Mouse (Mus musculus) layer of hippocampus, adult 2 months (tissue): ENCODE results near the gene Diaph2. TPM values are rescaled to one million over a fixed set of nuclear protein-coding genes. Genes with fewer than 3 reads are reported as not detected.
A peak's percentile ranks its signal among the peaks of the same experiment; 100 is the strongest.
"Not testable (repeated sequence)": the region's sequence is repeated elsewhere in the genome, so short reads cannot be mapped to it uniquely, and the experiment has no call there.

Experiments used
- DNase-seq, 2 experiments: peaks; one replicate each; pipeline ENCODE4 v3.0.0; 2022; ENCODE audit warnings: low spot score in 2 of 2
- H3K27ac ChIP-seq: fragments of 200-600 bp; 2 replicates; pipeline ENCODE4 v1.8.1; 2022
- H3K4me3 ChIP-seq: fragments of 200-600 bp; 2 replicates; pipeline ENCODE4 v1.8.1; 2022; ENCODE audit warnings: mild to moderate bottlenecking
- CTCF ChIP-seq: fragments of 200-600 bp; conservative IDR thresholded peaks from 2 replicates; pipeline ENCODE4 v1.8.1; 2022; ENCODE audit warnings: antibody characterized with exemption, mild to moderate bottlenecking, moderate library complexity
- total RNA-seq, 2 experiments: library from RNA; stranded (reverse); gene quantifications; 2 replicates each; pipeline ENCODE4 v1.2.3; 2021

Gene Diaph2
- total RNA-seq, 2 experiments from 2014 or later, result 25.8 to 30.5 TPM

GRCm38 (mm10) chrX:130235167-130235566 lies 485.6 kb downstream of the Diaph2 start:
- DNase-seq, result no peak

GRCm38 (mm10) chrX:130246652-130247051 lies 497.1 kb downstream of the Diaph2 start:
- Histone ChIP-seq H3K27ac (peak overlapping the region; percentile 36; the same call in 1 of the 2 replicates), H3K4me3 (no peak overlapping the region)
- no peak for DNase-seq
- no peak for TF ChIP-seq CTCF

More at GRCm38 (mm10) chrX:130235167-130235566, 485.6 kb downstream of the Diaph2 start:
- Histone ChIP-seq H3K4me3 (no peak overlapping the region), H3K27ac (no peak overlapping the region)
- TF ChIP-seq CTCF, result no peak

- H3K4me3 ChIP-seq, result no peak overlapping the region
- no peak for TF ChIP-seq CTCF
- DNase-seq, result peak; percentile 51 to 74
- H3K27ac ChIP-seq, result peak overlapping the region; percentile 73
Measured at GRCm38 (mm10) chrX:130253664-130254063, 504.1 kb downstream of the Diaph2 start.

GRCm38 (mm10) chrX:130265707-130266106 lies 516.2 kb downstream of the Diaph2 start:
- H3K27ac ChIP-seq, result no peak overlapping the region
- no peak for TF ChIP-seq CTCF

GRCm38 (mm10) chrX:130279144-130279543 lies 529.6 kb downstream of the Diaph2 start:
- TF ChIP-seq CTCF, result no peak
- Histone ChIP-seq H3K27ac (no peak overlapping the region), H3K4me3 (no peak overlapping the region)
- no peak for DNase-seq

More at GRCm38 (mm10) chrX:130265707-130266106, 516.2 kb downstream of the Diaph2 start:
- no peak overlapping the region for H3K4me3 ChIP-seq
- DNase-seq, result peak in 1 of 2 experiments; percentile 14

- DNase-seq, result no peak
- H3K27ac ChIP-seq, result no peak overlapping the region
- H3K4me3 ChIP-seq, result no peak overlapping the region
- TF ChIP-seq CTCF, result no peak
Measured at GRCm38 (mm10) chrX:130281484-130281883, 531.9 kb downstream of the Diaph2 start.

GRCm38 (mm10) chrX:130287032-130287431 lies 537.5 kb downstream of the Diaph2 start:
- no peak for TF ChIP-seq CTCF
- no peak overlapping the region for H3K27ac ChIP-seq
- no peak for DNase-seq
- H3K4me3 ChIP-seq, result no peak overlapping the region

- no peak for DNase-seq
- Histone ChIP-seq H3K27ac (no peak overlapping the region), H3K4me3 (no peak overlapping the region)
- no peak for TF ChIP-seq CTCF
Measured at GRCm38 (mm10) chrX:130289775-130290174, 540.2 kb downstream of the Diaph2 start.

- Histone ChIP-seq H3K4me3 (no peak overlapping the region), H3K27ac (no peak overlapping the region)
- no peak for DNase-seq
- TF ChIP-seq CTCF, result no peak
Measured at GRCm38 (mm10) chrX:130350808-130351435, 601.4 kb downstream of the Diaph2 start.

GRCm38 (mm10) chrX:130351480-130351879 lies 601.9 kb downstream of the Diaph2 start:
- Histone ChIP-seq H3K4me3 (no peak overlapping the region), H3K27ac (no peak overlapping the region)
- no peak for DNase-seq
- no peak for TF ChIP-seq CTCF

GRCm38 (mm10) chrX:130393508-130394145 lies 644.1 kb downstream of the Diaph2 start:
- no peak for TF ChIP-seq CTCF
- no peak for DNase-seq
- Histone ChIP-seq H3K27ac (no peak overlapping the region), H3K4me3 (no peak overlapping the region)

- DNase-seq, result peak in 1 of 2 experiments; percentile 10
Measured at GRCm38 (mm10) chrX:130403214-130403613, 653.7 kb downstream of the Diaph2 start.

GRCm38 (mm10) chrX:130407471-130407870 lies 657.9 kb downstream of the Diaph2 start:
- not testable (repeated sequence) for H3K27ac ChIP-seq, DNase-seq, H3K4me3 ChIP-seq

More at GRCm38 (mm10) chrX:130403214-130403613, 653.7 kb downstream of the Diaph2 start:
- no peak for TF ChIP-seq CTCF
- no peak overlapping the region for H3K4me3 ChIP-seq
- no peak overlapping the region for H3K27ac ChIP-seq

- TF ChIP-seq CTCF, result no peak
- no peak overlapping the region for H3K27ac ChIP-seq
- H3K4me3 ChIP-seq, result no peak overlapping the region
- no peak for DNase-seq
Measured at GRCm38 (mm10) chrX:130408985-130409384, 659.4 kb downstream of the Diaph2 start.
